Mouse (Mus musculus): Measurements from ENCODE around the gene Slc12a5. TPM values are rescaled to one million over a fixed set of nuclear protein-coding genes. Genes with fewer than 3 reads are reported as not detected.

Gene Slc12a5
- total and polyA plus RNA-seq, 2 experiments from 2014 or later, result 83.5 to 368 TPM

DNA sequence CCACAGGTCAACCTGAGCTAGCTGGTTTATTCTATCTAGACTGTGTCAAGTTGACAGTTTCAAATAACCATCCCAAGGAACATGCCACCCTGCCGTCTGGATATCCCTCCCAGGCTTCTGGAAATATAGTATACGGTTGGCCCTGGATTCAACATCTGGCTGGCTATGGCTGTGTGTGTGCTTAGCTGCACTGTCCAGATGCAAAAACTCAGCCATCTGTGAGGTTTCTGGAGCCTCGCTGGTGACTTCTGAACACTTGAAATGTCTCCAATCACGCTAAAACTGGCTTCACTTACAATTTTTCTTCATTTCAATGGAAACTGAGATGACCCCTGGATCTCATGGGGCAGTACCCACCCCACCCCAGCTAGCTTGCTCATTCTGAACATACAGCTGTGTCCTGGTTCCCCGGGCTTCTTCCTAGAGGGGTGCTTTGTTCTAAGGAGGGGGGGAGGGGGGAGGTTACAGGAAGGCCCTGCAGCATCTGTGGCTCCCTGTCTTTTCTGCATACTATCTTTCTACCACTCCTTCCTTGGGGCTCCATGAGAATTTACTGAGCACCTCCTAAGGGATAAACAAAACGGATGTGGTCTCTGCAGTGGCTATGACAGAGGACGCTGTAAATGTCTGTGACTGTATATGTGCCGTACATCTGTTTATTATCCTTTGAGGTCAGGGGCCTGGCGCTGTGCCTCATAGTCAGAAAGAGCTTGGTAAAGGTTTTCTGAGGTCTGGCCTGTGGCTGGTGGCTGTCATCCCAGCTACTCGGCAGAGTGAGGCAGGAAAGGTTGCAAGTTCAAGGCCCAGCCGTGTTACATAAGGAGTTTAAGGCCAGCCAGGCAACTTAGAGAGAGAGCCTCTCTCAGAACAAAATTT, 29.7 kb upstream of the Slc12a5 start:
- Histone ChIP-seq H3K27me3 (ENCODE audit: insufficient read depth, low read length) (no peaks in the 10 kb centered on the region), H3K4me3 (ENCODE audit: low read depth, low read length) (no peak overlapping the region), H3K9ac (replicated peaks; ENCODE audit: low read length, poor library complexity, severe bottlenecking) (no peak overlapping the region), H3K9me3 (ENCODE audit: low read length) (no peaks in the 10 kb centered on the region), H3K4me1 (ENCODE audit: insufficient read depth, low read length) (no peaks in the 10 kb centered on the region), H3K27ac (ENCODE audit: low read depth, low read length) (no peak overlapping the region), H3K4me2 (ENCODE audit: low read depth, low read length, poor library complexity, severe bottlenecking) (no peak overlapping the region), H3K36me3 (ENCODE audit: insufficient read depth, low read length) (no peaks in the 10 kb centered on the region)
- 60% methylated on average over 11 of the region's 11 CpGs for WGBS
- ATAC-seq (ENCODE audit: low FRiP score) (no peak), DNase-seq (ENCODE audit: low spot score) (no peak)
- TF ChIP-seq CTCF (IDR thresholded peaks at IDR 0.05), result no peak

GRCm38 (mm10) chr2:164933534-164933933, 27.1 kb upstream of the Slc12a5 start:
- 54% methylated on average over 6 of the region's 10 CpGs for WGBS
- no peak for TF ChIP-seq CTCF (IDR thresholded peaks at IDR 0.05)
- Histone ChIP-seq H3K9ac (replicated peaks; ENCODE audit: low read length, poor library complexity, severe bottlenecking) (no peak overlapping the region), H3K4me1 (ENCODE audit: insufficient read depth, low read length) (0 out of 2 replicates have a peak, but pooled peaks cover 6% of the 10 kb centered on the region), H3K9me3 (ENCODE audit: low read length) (no peaks in the 10 kb centered on the region), H3K4me2 (ENCODE audit: low read depth, low read length, poor library complexity, severe bottlenecking) (no peak overlapping the region), H3K27ac (ENCODE audit: low read depth, low read length) (no peak overlapping the region), H3K36me3 (ENCODE audit: insufficient read depth, low read length) (no peaks in the 10 kb centered on the region), H3K27me3 (ENCODE audit: insufficient read depth, low read length) (no peaks in the 10 kb centered on the region), H3K4me3 (ENCODE audit: low read depth, low read length) (no peak overlapping the region)
- ATAC-seq (ENCODE audit: low FRiP score) (no peak), DNase-seq (ENCODE audit: low spot score) (no peak)

DNA sequence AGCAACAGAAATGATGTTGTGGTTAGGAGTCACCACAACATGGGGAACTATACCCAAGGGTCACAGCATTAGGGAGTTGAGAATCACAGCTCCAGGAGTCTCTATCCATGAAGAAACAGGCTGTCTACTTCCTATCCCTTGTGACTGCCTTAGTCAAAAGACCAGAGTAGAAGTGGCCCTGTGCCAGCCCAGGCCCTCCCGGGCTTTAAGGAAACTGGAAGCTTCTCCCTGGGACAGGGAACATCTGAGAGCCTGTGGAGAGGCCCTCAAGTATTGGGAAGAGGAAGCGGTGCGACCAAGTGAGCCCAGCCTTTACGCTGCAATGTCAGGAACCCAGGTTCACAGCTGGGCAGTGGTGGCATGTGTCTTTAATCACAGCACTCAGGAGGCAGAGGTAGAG, 24.6 kb upstream of the Slc12a5 start:
- no peak overlapping the region for H3K27ac ChIP-seq (ENCODE audit: low read depth, low read length)
- DNase-seq (ENCODE audit: low spot score) (no peak), ATAC-seq (ENCODE audit: low FRiP score) (no peak)
- no peaks in the 10 kb centered on the region for H3K36me3 ChIP-seq (ENCODE audit: insufficient read depth, low read length)
- 0 out of 2 replicates have a peak, but pooled peaks cover 3% of the 10 kb centered on the region for H3K27me3 ChIP-seq (ENCODE audit: insufficient read depth, low read length)
- no peak overlapping the region for H3K4me3 ChIP-seq (ENCODE audit: low read depth, low read length)
- no peak overlapping the region for H3K9ac ChIP-seq (replicated peaks; ENCODE audit: low read length, poor library complexity, severe bottlenecking)
- TF ChIP-seq CTCF (IDR thresholded peaks at IDR 0.05), result no peak
- no peaks in the 10 kb centered on the region for H3K9me3 ChIP-seq (ENCODE audit: low read length)
- H3K4me1 ChIP-seq (ENCODE audit: insufficient read depth, low read length), result 0 out of 2 replicates have a peak, but pooled peaks cover 14% of the 10 kb centered on the region
- H3K4me2 ChIP-seq (ENCODE audit: low read depth, low read length, poor library complexity, severe bottlenecking), result no peak overlapping the region
- WGBS, result 72% methylated on average over 4 of the region's 4 CpGs

DNA sequence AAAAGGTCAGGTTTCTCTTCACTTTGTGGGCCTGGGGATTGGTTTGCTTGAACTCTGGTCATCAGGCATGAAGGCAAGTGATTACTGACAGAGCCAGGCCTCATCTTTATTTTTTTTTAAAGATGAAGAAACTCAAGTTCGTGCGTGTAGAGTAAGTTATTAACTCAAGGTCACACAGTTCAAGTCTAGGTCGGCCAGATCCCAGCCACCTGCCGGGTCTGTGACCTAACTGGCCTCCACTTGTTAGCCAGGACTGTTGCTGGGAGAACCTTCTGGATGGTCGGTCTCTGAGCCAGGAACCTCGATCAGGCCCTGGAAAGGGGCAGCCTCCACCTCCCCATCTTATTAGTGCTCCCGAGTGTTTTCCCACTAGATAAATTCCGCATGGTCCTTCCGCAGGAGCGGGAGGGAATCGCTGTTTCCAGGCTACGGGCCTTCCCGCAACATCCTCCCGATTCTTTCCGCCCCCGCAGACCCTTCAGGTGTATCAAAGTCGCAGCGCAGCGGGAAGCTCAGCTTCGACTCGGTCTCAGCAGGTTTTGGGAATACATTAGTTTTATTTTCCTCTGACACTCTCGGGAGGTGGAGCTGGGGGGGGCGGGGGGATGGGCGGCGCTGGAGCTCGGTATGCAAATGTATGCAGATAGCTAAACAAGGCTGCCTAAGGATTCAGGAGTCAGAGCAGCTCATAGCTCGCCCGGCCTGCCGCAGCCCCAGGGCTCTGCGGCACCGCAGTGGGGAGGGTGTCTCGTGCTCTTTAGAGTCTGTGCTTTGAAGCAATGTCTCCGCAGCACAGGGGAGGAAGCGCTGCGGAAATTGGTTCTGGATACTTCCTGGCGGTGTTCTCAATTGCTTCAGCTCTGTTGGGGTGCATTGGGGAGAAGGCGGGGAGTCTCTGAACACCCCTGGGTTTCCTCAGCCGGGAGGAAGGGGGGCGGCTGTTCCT, 22.2 kb upstream of the Slc12a5 start:
- 3% methylated on average over 39 of the region's 39 CpGs for WGBS
- H3K9me3 ChIP-seq (ENCODE audit: low read length), result no peaks in the 10 kb centered on the region
- ATAC-seq (ENCODE audit: low FRiP score), result peak; percentile 90
- peak; percentile 79 for DNase-seq (ENCODE audit: low spot score)
- TF ChIP-seq CTCF (IDR thresholded peaks at IDR 0.05), result no peak
- H3K27me3 ChIP-seq (ENCODE audit: insufficient read depth, low read length), result 0 out of 2 replicates have a peak, but pooled peaks cover 3% of the 10 kb centered on the region
- no peaks in the 10 kb centered on the region for H3K36me3 ChIP-seq (ENCODE audit: insufficient read depth, low read length)
- peak overlapping the region; percentile 36 for H3K4me3 ChIP-seq (ENCODE audit: low read depth, low read length)
- peak overlapping the region; percentile 80 for H3K27ac ChIP-seq (ENCODE audit: low read depth, low read length)
- H3K9ac ChIP-seq (replicated peaks; ENCODE audit: low read length, poor library complexity, severe bottlenecking), result peak overlapping the region; percentile 52; the same call in 1 of the 2 replicates
- H3K4me1 ChIP-seq (ENCODE audit: insufficient read depth, low read length), result 0 out of 2 replicates have a peak, but pooled peaks cover 14% of the 10 kb centered on the region
- peak overlapping the region; percentile 67 for H3K4me2 ChIP-seq (ENCODE audit: low read depth, low read length, poor library complexity, severe bottlenecking)

DNA sequence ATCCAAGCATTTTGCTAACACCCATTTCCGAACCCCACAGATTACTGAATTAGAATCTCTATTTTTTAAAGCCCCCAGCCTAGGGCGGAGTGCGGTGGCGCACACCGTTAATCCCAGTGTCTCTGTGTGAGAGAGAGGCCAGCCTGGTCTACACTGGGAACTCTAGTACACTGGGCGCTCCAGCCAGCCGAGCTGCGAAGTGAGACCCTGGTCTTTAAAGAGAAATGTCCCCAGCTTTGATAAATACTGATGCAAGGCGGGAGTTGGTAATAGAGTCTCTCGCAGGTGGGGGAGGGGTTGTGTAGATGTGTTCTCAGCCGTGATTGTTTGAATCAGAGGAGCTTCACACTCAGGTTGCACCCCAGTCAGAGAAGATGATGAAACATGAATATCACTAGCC, 21.5 kb upstream of the Slc12a5 start:
- TF ChIP-seq CTCF (IDR thresholded peaks at IDR 0.05), result no peak
- under 1% methylated on average over 11 of the region's 11 CpGs for WGBS

More for the DNA sequence above, 21.5 kb upstream of the Slc12a5 start:
- ATAC-seq (ENCODE audit: low FRiP score), result peak; percentile 59
- Histone ChIP-seq H3K4me3 (ENCODE audit: low read depth, low read length) (peak overlapping the region; percentile 36), H3K27me3 (ENCODE audit: insufficient read depth, low read length) (0 out of 2 replicates have a peak, but pooled peaks cover 3% of the 10 kb centered on the region), H3K9me3 (ENCODE audit: low read length) (no peaks in the 10 kb centered on the region), H3K27ac (ENCODE audit: low read depth, low read length) (peak overlapping the region; percentile 80), H3K4me1 (ENCODE audit: insufficient read depth, low read length) (0 out of 2 replicates have a peak, but pooled peaks cover 14% of the 10 kb centered on the region), H3K4me2 (ENCODE audit: low read depth, low read length, poor library complexity, severe bottlenecking) (peak overlapping the region; percentile 67), H3K9ac (replicated peaks; ENCODE audit: low read length, poor library complexity, severe bottlenecking) (0 out of 2 replicates have a peak overlapping the region, but pooled peaks have one; percentile 52), H3K36me3 (ENCODE audit: insufficient read depth, low read length) (no peaks in the 10 kb centered on the region)
- DNase-seq (ENCODE audit: low spot score), result peak; percentile 43

Data from midbrain, postnatal 0 days (tissue).